In the genomic region with DNA sequence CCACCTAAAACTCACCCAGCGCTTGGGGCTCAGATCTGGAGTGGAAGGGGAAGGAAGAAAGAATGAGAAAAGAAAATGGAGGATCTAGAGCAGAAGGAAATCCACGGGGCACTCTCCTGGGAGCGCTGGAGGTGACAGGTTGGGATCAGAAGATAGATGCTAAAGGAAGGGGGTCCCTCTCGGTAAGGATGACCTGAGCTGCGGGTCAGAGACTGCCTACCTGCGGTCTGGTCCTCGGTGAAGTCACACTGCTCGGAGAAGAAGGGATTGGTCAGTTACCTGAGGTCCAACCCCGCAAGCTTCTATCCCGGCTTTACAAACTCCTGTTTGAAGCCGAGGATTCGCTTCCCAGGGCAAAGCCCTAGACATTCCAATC, we compare ENCODE assay signal across 8 mouse cellular contexts. TPM values are rescaled to one million over a fixed set of nuclear protein-coding genes. Genes with fewer than 3 reads are reported as not detected.
A peak's percentile ranks its signal among the peaks of the same experiment; 100 is the strongest.
DNase-seq lines count a peak whose midpoint lies in the region; ATAC-seq and TF ChIP-seq lines count a peak whose summit lies in the region.

No protein-coding gene starts in this region.

- peak overlapping the region; percentile 83 for H3K4me2 ChIP-seq in heart, embryonic 14.5 days (ENCODE audit: low read length)
- H3K4me2 ChIP-seq in liver, embryonic 12.5 days, result peak overlapping the region; percentile 92

- TF ChIP-seq EP300 in ES-Bruce4 (IDR thresholded peaks at IDR 0.05; ENCODE audit: insufficient read depth, low read depth, low read length), result no peak

- no peak for DNase-seq in heart, adult 18-20 months
- DNase-seq in forebrain, embryonic 10.5 days (ENCODE audit: extremely low spot score, low spot score), result no peak
- no peak for DNase-seq in urinary bladder, postnatal 10 days (ENCODE audit: low spot score)
- DNase-seq in kidney, adult 18-20 months, result no peak

- no peak for TF ChIP-seq POLR2A in ES-Bruce4 (IDR thresholded peaks at IDR 0.05; ENCODE audit: insufficient read depth, low read length)

- no peaks in the 10 kb centered on the region for H3K9me3 ChIP-seq in heart, embryonic 14.5 days (ENCODE audit: control insufficient read depth, low read length)
- no peaks in the 10 kb centered on the region for H3K9me3 ChIP-seq in ES-Bruce4 (replicated peaks; ENCODE audit: control insufficient read depth, insufficient read depth, low read length, poor library complexity, severe bottlenecking)
- no peaks in the 10 kb centered on the region for H3K9me3 ChIP-seq in forebrain, embryonic 10.5 days
- H3K9me3 ChIP-seq in liver, embryonic 12.5 days (replicated peaks), result no peaks in the 10 kb centered on the region

- H3K9ac ChIP-seq in heart, embryonic 14.5 days (ENCODE audit: low read length), result peak overlapping the region; percentile 97
- H3K9ac ChIP-seq in ES-Bruce4 (ENCODE audit: low read depth, poor library complexity, severe bottlenecking), result peak overlapping the region; percentile 70
- peak overlapping the region; percentile 88 for H3K9ac ChIP-seq in liver, embryonic 12.5 days

- peaks cover 39% of the 10 kb centered on the region for H3K36me3 ChIP-seq in heart, embryonic 14.5 days (ENCODE audit: control insufficient read depth, insufficient read depth, low read length)
- peaks cover 10% of the 10 kb centered on the region for H3K36me3 ChIP-seq in ES-Bruce4 (ENCODE audit: control insufficient read depth, insufficient read depth, low read length, poor library complexity, severe bottlenecking)
- peaks cover 42% of the 10 kb centered on the region for H3K36me3 ChIP-seq in forebrain, embryonic 10.5 days (replicated peaks)
- peaks cover 41% of the 10 kb centered on the region for H3K36me3 ChIP-seq in liver, embryonic 12.5 days

- under 1% methylated on average over 12 of the region's 12 CpGs for WGBS in heart, embryonic 14.5 days
- 0% methylated on average over 12 of the region's 12 CpGs for WGBS in forebrain, embryonic 10.5 days
- WGBS in liver, embryonic 12.5 days (ENCODE audit: insufficient replicate concordance), result 0% methylated on average over 12 of the region's 12 CpGs

- TF ChIP-seq CTCF in ES-Bruce4 (IDR thresholded peaks at IDR 0.05; ENCODE audit: low read depth, low read length), result no peak

- H3K4me1 ChIP-seq in heart, embryonic 14.5 days (ENCODE audit: control insufficient read depth in 2 of 2, insufficient read depth in 2 of 2, low read length in 2 of 2), result peaks cover 38 to 65% of the 10 kb centered on the region in 2 experiments
- peaks cover 5% of the 10 kb centered on the region for H3K4me1 ChIP-seq in ES-Bruce4 (ENCODE audit: control insufficient read depth, insufficient read depth, low read length)
- H3K4me1 ChIP-seq in forebrain, embryonic 10.5 days, result peaks cover 55% of the 10 kb centered on the region
- peaks cover 62% of the 10 kb centered on the region for H3K4me1 ChIP-seq in liver, embryonic 12.5 days

- ATAC-seq in heart, embryonic 14.5 days (ENCODE audit: insufficient number of reproducible peaks, insufficient read depth, low FRiP score, low read depth), result peak; percentile 0; the same call in 1 of the 2 replicates
- ATAC-seq in liver, embryonic 12.5 days, result peak; percentile 31
- ATAC-seq in megakaryocyte progenitor cell, adult 5-6 weeks (replicated peaks; ENCODE audit: poor library complexity), result no peak; the same call in 1 of the 2 replicates

- peak overlapping the region; percentile 84 to 97 for H3K4me3 ChIP-seq in heart, embryonic 14.5 days (ENCODE audit: control insufficient read depth in 1 of 2, insufficient read depth in 1 of 2, low read depth in 1 of 2, low read length in 2 of 2)
- H3K4me3 ChIP-seq in ES-Bruce4 (ENCODE audit: low read depth, low read length), result peak overlapping the region; percentile 93
- peak overlapping the region; percentile 85 for H3K4me3 ChIP-seq in forebrain, embryonic 10.5 days
- peak overlapping the region; percentile 86 for H3K4me3 ChIP-seq in liver, embryonic 12.5 days

- peak overlapping the region; percentile 98 for H3K27ac ChIP-seq in heart, embryonic 14.5 days (replicated peaks in 1 of 2; ENCODE audit: control insufficient read depth in 1 of 2, insufficient read depth in 1 of 2, low read depth in 2 of 2, low read length in 2 of 2)
- H3K27ac ChIP-seq in ES-Bruce4 (ENCODE audit: insufficient read depth, low read length), result peak overlapping the region; percentile 49
- peak overlapping the region; percentile 91 for H3K27ac ChIP-seq in forebrain, embryonic 10.5 days
- peak overlapping the region; percentile 90 for H3K27ac ChIP-seq in liver, embryonic 12.5 days

- H3K27me3 ChIP-seq in heart, embryonic 14.5 days (ENCODE audit: control insufficient read depth, insufficient read depth, low read length), result no peaks in the 10 kb centered on the region
- no peaks in the 10 kb centered on the region for H3K27me3 ChIP-seq in ES-Bruce4 (ENCODE audit: control insufficient read depth, insufficient read depth, low read length, poor library complexity, severe bottlenecking)
- H3K27me3 ChIP-seq in forebrain, embryonic 10.5 days (ENCODE audit: poor library complexity, severe bottlenecking), result peaks cover 14% of the 10 kb centered on the region
- no peaks in the 10 kb centered on the region for H3K27me3 ChIP-seq in liver, embryonic 12.5 days (replicated peaks)

RNA-seq across cellular contexts. Expression of a gene that starts 0.6 kb away (rescaled TPM):
- polyA plus RNA-seq in heart, embryonic 14.5 days (2014; fragmentation: Nextera tagmentation; extraction: Ambion mirVana), result 1,060 and 1,246 TPM in 2 replicates
- total RNA-seq in heart, adult 18-20 months (2021), result 100 to 1,000 TPM; 253 to 273 TPM
- polyA plus RNA-seq in ES-Bruce4 (2011; ENCODE audit: insufficient read depth, insufficient read length, low read depth, missing spikeins), result 642 and 680 TPM in 2 replicates
- 712 and 780 TPM in 2 replicates for polyA plus RNA-seq in forebrain, embryonic 10.5 days (2016; fragmentation: Nextera tagmentation; extraction: Ambion mirVana)
- 533 and 540 TPM in 2 replicates for polyA plus RNA-seq in liver, embryonic 12.5 days (2016; fragmentation: Nextera tagmentation; extraction: Ambion mirVana)
- 760 and 847 TPM in 2 replicates for total RNA-seq in megakaryocyte progenitor cell, adult 5-6 weeks (2015)
- total RNA-seq in megakaryocyte progenitor cell, adult 5-6 weeks (2017), result 1,168 and 1,230 TPM in 2 replicates

RNA-seq across cellular contexts. Expression of a gene that starts 5.2 kb away (rescaled TPM):
- polyA plus RNA-seq in heart, embryonic 14.5 days (2014; fragmentation: Nextera tagmentation; extraction: Ambion mirVana), result 5.0 and 5.5 TPM in 2 replicates
- total RNA-seq in heart, adult 18-20 months (2021), result 1 to 10 TPM; 3.2 to 3.3 TPM
- 9.0 and 12.8 TPM in 2 replicates for polyA plus RNA-seq in ES-Bruce4 (2011; ENCODE audit: insufficient read depth, insufficient read length, low read depth, missing spikeins)
- 1.9 and 2.0 TPM in 2 replicates for polyA plus RNA-seq in forebrain, embryonic 10.5 days (2016; fragmentation: Nextera tagmentation; extraction: Ambion mirVana)
- polyA plus RNA-seq in liver, embryonic 12.5 days (2016; fragmentation: Nextera tagmentation; extraction: Ambion mirVana), result 1.3 and 1.6 TPM in 2 replicates
- total RNA-seq in megakaryocyte progenitor cell, adult 5-6 weeks (2015), result 7.6 and 7.8 TPM in 2 replicates
- total RNA-seq in megakaryocyte progenitor cell, adult 5-6 weeks (2017), result 0.64 and 1.7 TPM in 2 replicates

RNA-seq across cellular contexts. Expression of a gene that starts 32.4 kb away (rescaled TPM):
- polyA plus RNA-seq in heart, embryonic 14.5 days (2014; fragmentation: Nextera tagmentation; extraction: Ambion mirVana), result 17.3 and 17.8 TPM in 2 replicates
- total RNA-seq in heart, adult 18-20 months (2021), result 10 to 100 TPM; 15.9 to 19.9 TPM
- 20.1 and 20.5 TPM in 2 replicates for polyA plus RNA-seq in ES-Bruce4 (2011; ENCODE audit: insufficient read depth, insufficient read length, low read depth, missing spikeins)
- polyA plus RNA-seq in forebrain, embryonic 10.5 days (2016; fragmentation: Nextera tagmentation; extraction: Ambion mirVana), result 8.6 and 10.3 TPM in 2 replicates
- polyA plus RNA-seq in liver, embryonic 12.5 days (2016; fragmentation: Nextera tagmentation; extraction: Ambion mirVana), result 15.0 and 16.0 TPM in 2 replicates
- 41.2 and 48.4 TPM in 2 replicates for total RNA-seq in megakaryocyte progenitor cell, adult 5-6 weeks (2015)
- total RNA-seq in megakaryocyte progenitor cell, adult 5-6 weeks (2017), result 77.6 and 85.1 TPM in 2 replicates

RNA-seq across cellular contexts. Expression of a gene that starts 34.3 kb away (rescaled TPM):
- polyA plus RNA-seq in heart, embryonic 14.5 days (2014; fragmentation: Nextera tagmentation; extraction: Ambion mirVana), result 62.4 and 63.7 TPM in 2 replicates
- total RNA-seq in heart, adult 18-20 months (2021), result 10 to 100 TPM; 75.4 to 75.8 TPM
- polyA plus RNA-seq in ES-Bruce4 (2011; ENCODE audit: insufficient read depth, insufficient read length, low read depth, missing spikeins), result 26.3 and 28.6 TPM in 2 replicates
- polyA plus RNA-seq in forebrain, embryonic 10.5 days (2016; fragmentation: Nextera tagmentation; extraction: Ambion mirVana), result 72.0 and 73.6 TPM in 2 replicates
- polyA plus RNA-seq in liver, embryonic 12.5 days (2016; fragmentation: Nextera tagmentation; extraction: Ambion mirVana), result 34.9 and 40.3 TPM in 2 replicates
- total RNA-seq in megakaryocyte progenitor cell, adult 5-6 weeks (2015), result 70.4 and 74.5 TPM in 2 replicates
- total RNA-seq in megakaryocyte progenitor cell, adult 5-6 weeks (2017), result 52.8 and 66.9 TPM in 2 replicates

RNA-seq across cellular contexts. Expression of a gene that starts 54.3 kb away (rescaled TPM):
- polyA plus RNA-seq in heart, embryonic 14.5 days (2014; fragmentation: Nextera tagmentation; extraction: Ambion mirVana), result 7.3 and 8.2 TPM in 2 replicates
- total RNA-seq in heart, adult 18-20 months (2021), result 1 to 10 TPM; 7.7 to 8.2 TPM
- 22.4 and 24.6 TPM in 2 replicates for polyA plus RNA-seq in ES-Bruce4 (2011; ENCODE audit: insufficient read depth, insufficient read length, low read depth, missing spikeins)
- 11.8 and 14.0 TPM in 2 replicates for polyA plus RNA-seq in forebrain, embryonic 10.5 days (2016; fragmentation: Nextera tagmentation; extraction: Ambion mirVana)
- 7.7 and 8.1 TPM in 2 replicates for polyA plus RNA-seq in liver, embryonic 12.5 days (2016; fragmentation: Nextera tagmentation; extraction: Ambion mirVana)
- 5.9 and 6.7 TPM in 2 replicates for total RNA-seq in megakaryocyte progenitor cell, adult 5-6 weeks (2015)
- total RNA-seq in megakaryocyte progenitor cell, adult 5-6 weeks (2017), result 10.2 and 13.3 TPM in 2 replicates
